Mouse (Mus musculus): ENCODE data around the gene Gm10134.

- TF ChIP-seq POLR2A (IDR thresholded peaks at IDR 0.05; ENCODE audit: borderline replicate concordance, control insufficient read depth, low read depth, low read length): no peak
- TF ChIP-seq CTCF (IDR thresholded peaks at IDR 0.05; ENCODE audit: control insufficient read depth, insufficient read depth, low read length): peak; percentile 99
Observed at GRCm38 (mm10) chr2:28547237-28548172, 41.6 kb downstream of the Gm10134 start.

All from bone marrow, adult 2 months (tissue).